21 mouse cellular contexts compared by ENCODE assay signal in the genomic region with DNA sequence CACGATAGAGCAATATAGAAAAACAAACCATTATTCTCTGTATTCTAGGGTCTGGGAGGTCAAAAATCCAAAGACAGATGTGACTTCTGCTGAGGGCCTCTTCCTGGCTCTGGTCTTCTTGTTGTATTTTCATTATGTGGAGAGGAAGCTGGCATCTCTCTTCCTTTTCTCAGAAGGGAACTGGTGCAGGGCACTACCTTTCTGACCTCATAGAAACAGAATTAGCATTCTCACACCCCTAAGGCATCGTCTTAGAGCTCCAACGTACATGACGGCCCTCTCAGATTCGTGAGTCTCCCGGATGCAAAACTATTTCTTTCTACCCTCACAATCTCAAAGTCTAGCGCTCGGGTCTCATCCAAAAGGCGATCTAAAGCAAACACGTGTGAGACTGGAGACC. TPM values are rescaled to one million over a fixed set of nuclear protein-coding genes. Genes with fewer than 3 reads are reported as not detected.
DNase-seq lines count a peak whose midpoint lies in the region; ATAC-seq and TF ChIP-seq lines count a peak whose summit lies in the region.
"Had no signal": no experiment of that assay in that cellular context is flagged by ENCODE, and none has a peak within 500 bp of the region (broad histone marks: within the 10 kb centered on the region; RNA-seq: fewer than 3 reads in every experiment).

No protein-coding gene starts in this region.

- DNase-seq in heart, postnatal 14 days = no peak
- DNase-seq in liver, embryonic 13.5 days = no peak
- no peak for DNase-seq in liver, embryonic 11.5 days (ENCODE audit: low spot score)
- no peak for DNase-seq in thymus, adult 2 months
- no peak for DNase-seq in thymus, postnatal 25 days
- no peak for DNase-seq in left cerebral cortex, adult 2 months (ENCODE audit: extremely low spot score in 1 of 2, low spot score in 2 of 2)
- DNase-seq in adipocyte (ENCODE audit: low spot score) = no peak
- DNase-seq: adrenal gland, postnatal 36 days; cerebellum, adult 18-20 months; cerebellum, postnatal 36 days; gastrocnemius, postnatal 14 days; kidney, adult 9 months; kidney, postnatal 4 days; layer of hippocampus, adult 9-11 months; lung, adult 2 months; midbrain, embryonic 14.5 days; right cerebral cortex, postnatal 14 days; spleen, adult 18-20 months had no signal

- TF ChIP-seq CTCF in thymus, adult 2 months (IDR thresholded peaks at IDR 0.05; ENCODE audit: borderline replicate concordance, control insufficient read depth, extremely low read depth, insufficient read depth, low read length, poor library complexity) = no peak
- TF ChIP-seq CTCF in left cerebral cortex, adult 2 months (IDR thresholded peaks at IDR 0.05) = no peak

- H3K4me1 ChIP-seq in heart, embryonic 15.5 days (replicated peaks) = peaks cover 59% of the 10 kb centered on the region
- H3K4me1 ChIP-seq in liver, embryonic 13.5 days (replicated peaks) = peaks cover 29% of the 10 kb centered on the region
- peaks cover 9% of the 10 kb centered on the region for H3K4me1 ChIP-seq in liver, embryonic 11.5 days (replicated peaks; ENCODE audit: control insufficient read depth, insufficient read depth, low read length)
- peaks cover 39% of the 10 kb centered on the region for H3K4me1 ChIP-seq in thymus, adult 2 months (replicated peaks; ENCODE audit: control insufficient read depth, insufficient read depth, low read length)

- H3K9ac ChIP-seq in heart, embryonic 15.5 days = no peak overlapping the region
- no peak overlapping the region for H3K9ac ChIP-seq in liver, embryonic 13.5 days
- no peak overlapping the region for H3K9ac ChIP-seq in liver, embryonic 11.5 days (ENCODE audit: low read depth, low read length)
- H3K9ac ChIP-seq: forebrain, embryonic 15.5 days had no signal

- H3K4me3 ChIP-seq in heart, embryonic 15.5 days = no peak overlapping the region
- H3K4me3 ChIP-seq in liver, embryonic 13.5 days (replicated peaks) = no peak overlapping the region
- no peak overlapping the region for H3K4me3 ChIP-seq in liver, embryonic 11.5 days (ENCODE audit: low read depth, low read length)
- no peak overlapping the region for H3K4me3 ChIP-seq in thymus, adult 2 months (ENCODE audit: control insufficient read depth, insufficient read depth, low read length)
- H3K4me3 ChIP-seq in left cerebral cortex, adult 2 months = no peak overlapping the region
- H3K4me3 ChIP-seq: forebrain, embryonic 15.5 days; myocyte had no signal

- TF ChIP-seq POLR2A in thymus, adult 2 months (IDR thresholded peaks at IDR 0.05; ENCODE audit: control insufficient read depth, extremely low read depth, insufficient read depth, low read length, poor library complexity) = no peak

- H3K9me3 ChIP-seq in heart, embryonic 15.5 days (replicated peaks) = no peaks in the 10 kb centered on the region
- no peaks in the 10 kb centered on the region for H3K9me3 ChIP-seq in liver, embryonic 13.5 days (replicated peaks)
- no peaks in the 10 kb centered on the region for H3K9me3 ChIP-seq in liver, embryonic 11.5 days (ENCODE audit: control insufficient read depth, low read length)
- H3K9me3 ChIP-seq: forebrain, embryonic 15.5 days had no signal

- WGBS in heart, embryonic 15.5 days = 51% methylated on average over 10 of the region's 10 CpGs
- WGBS in liver, embryonic 13.5 days (ENCODE audit: insufficient replicate concordance) = 53% methylated on average over 10 of the region's 10 CpGs
- WGBS in liver, embryonic 11.5 days = 64% methylated on average over 10 of the region's 10 CpGs
- WGBS in thymus, adult 2 months = 25% methylated on average over 10 of the region's 10 CpGs

- H3K36me3 ChIP-seq in heart, embryonic 15.5 days = no peaks in the 10 kb centered on the region
- no peaks in the 10 kb centered on the region for H3K36me3 ChIP-seq in liver, embryonic 13.5 days
- no peaks in the 10 kb centered on the region for H3K36me3 ChIP-seq in liver, embryonic 11.5 days (ENCODE audit: control insufficient read depth, insufficient read depth, low read length)
- H3K36me3 ChIP-seq in thymus, adult 2 months (ENCODE audit: control insufficient read depth, insufficient read depth, low read length) = no peaks in the 10 kb centered on the region
- H3K36me3 ChIP-seq: forebrain, embryonic 15.5 days had no signal

- intact Hi-C loops in heart, postnatal 14 days (cut with DNase I) = loop anchor here (2.0 kb wide), 1 partner anchor 16 kb away; a partner anchor contains a TSS
- intact Hi-C loops in left cerebral cortex, adult 2 months (cut with DNase I) = no loop called here

- H3K27ac ChIP-seq in heart, embryonic 15.5 days = peak overlapping the region; percentile 79
- H3K27ac ChIP-seq in liver, embryonic 13.5 days = 0 out of 2 replicates have a peak overlapping the region, but pooled peaks have one; percentile 8
- no peak overlapping the region for H3K27ac ChIP-seq in liver, embryonic 11.5 days (ENCODE audit: low read depth, low read length)
- peak overlapping the region; percentile 27; the same call in 1 of the 2 replicates for H3K27ac ChIP-seq in thymus, adult 2 months (ENCODE audit: control insufficient read depth, insufficient read depth, low read length)
- no peak overlapping the region for H3K27ac ChIP-seq in left cerebral cortex, adult 2 months
- H3K27ac ChIP-seq: forebrain, embryonic 15.5 days had no signal

- no peaks in the 10 kb centered on the region for H3K27me3 ChIP-seq in heart, embryonic 15.5 days
- H3K27me3 ChIP-seq in liver, embryonic 13.5 days = no peaks in the 10 kb centered on the region
- H3K27me3 ChIP-seq in liver, embryonic 11.5 days (replicated peaks; ENCODE audit: control insufficient read depth, insufficient read depth, low read length) = no peaks in the 10 kb centered on the region
- no peaks in the 10 kb centered on the region for H3K27me3 ChIP-seq in thymus, adult 2 months (ENCODE audit: control insufficient read depth, insufficient read depth, low read length)
- H3K27me3 ChIP-seq: forebrain, embryonic 15.5 days had no signal

- no peak overlapping the region for H3K4me2 ChIP-seq in heart, embryonic 15.5 days
- no peak overlapping the region for H3K4me2 ChIP-seq in liver, embryonic 13.5 days
- H3K4me2 ChIP-seq in liver, embryonic 11.5 days = no peak overlapping the region
- H3K4me2 ChIP-seq: forebrain, embryonic 15.5 days had no signal

- no peak for ATAC-seq in heart, embryonic 15.5 days (replicated peaks; ENCODE audit: insufficient number of reproducible peaks, insufficient read depth, low FRiP score, low read depth)
- ATAC-seq in liver, embryonic 13.5 days (ENCODE audit: low read depth) = no peak
- no peak for ATAC-seq in liver, embryonic 11.5 days (replicated peaks; ENCODE audit: low FRiP score)
- ATAC-seq: forebrain, embryonic 15.5 days had no signal

RNA-seq across cellular contexts. Expression of a gene that starts 16.3 kb away (rescaled TPM):
- polyA plus RNA-seq in heart, embryonic 15.5 days (2015; fragmentation: Nextera tagmentation; extraction: Ambion mirVana) = 328 and 364 TPM in 2 replicates
- total RNA-seq in heart, postnatal 14 days (2021) = 10 to 100 TPM; 41.6 to 46.0 TPM
- polyA plus RNA-seq in liver, embryonic 13.5 days (2015; fragmentation: Nextera tagmentation; extraction: Ambion mirVana) = 82.8 and 94.8 TPM in 2 replicates
- 163 and 185 TPM in 2 replicates for polyA plus RNA-seq in liver, embryonic 11.5 days (2014; fragmentation: Nextera tagmentation; extraction: Ambion mirVana)
- polyA plus RNA-seq in thymus, adult 2 months (2012; rRNA removed) = 153 and 269 TPM in 2 replicates
- 10 to 100 TPM; 55.9 to 62.8 TPM for total RNA-seq in left cerebral cortex, adult 2 months (2021)

RNA-seq across cellular contexts. Expression of a gene that starts 51.7 kb away (rescaled TPM):
- 0.11 and 0.29 TPM in 2 replicates for polyA plus RNA-seq in heart, embryonic 15.5 days (2015; fragmentation: Nextera tagmentation; extraction: Ambion mirVana)
- total RNA-seq in heart, postnatal 14 days (2021) = under 1 TPM; 0.38 to 0.44 TPM
- 2.2 and 2.6 TPM in 2 replicates for polyA plus RNA-seq in liver, embryonic 13.5 days (2015; fragmentation: Nextera tagmentation; extraction: Ambion mirVana)
- polyA plus RNA-seq in liver, embryonic 11.5 days (2014; fragmentation: Nextera tagmentation; extraction: Ambion mirVana) = 1.1 and 1.3 TPM in 2 replicates
- 3.7 TPM in 2 replicates for polyA plus RNA-seq in thymus, adult 2 months (2012; rRNA removed)
- under 1 TPM in 1 of 2 experiments, not detected in 1; 0.27 TPM for total RNA-seq in left cerebral cortex, adult 2 months (2021)
- polyA plus RNA-seq: forebrain, embryonic 15.5 days; midbrain, embryonic 14.5 days had no signal

Comparison
In these comparisons a context has a peak if more than half of its experiments do, and no peak if none do; other contexts are left out.
1. H3K27ac ChIP-seq: peak in heart, embryonic 15.5 days (single experiment), liver, embryonic 13.5 days (single experiment) and thymus, adult 2 months (single experiment); none in liver, embryonic 11.5 days (single experiment) and left cerebral cortex, adult 2 months (single experiment).